Comparison of ENCODE assay signal across 21 mouse cellular contexts in genomic region chr7:109886249-109886648, GRCm38 (mm10). TPM values are rescaled to one million over a fixed set of nuclear protein-coding genes. Genes with fewer than 3 reads are reported as not detected.
DNase-seq lines count a peak whose midpoint lies in the region; ATAC-seq and TF ChIP-seq lines count a peak whose summit lies in the region.
"Had no signal": no experiment of that assay in that cellular context is flagged by ENCODE, and none has a peak within 500 bp of the region (broad histone marks: within the 10 kb centered on the region; RNA-seq: fewer than 3 reads in every experiment).

No protein-coding gene starts in this region.

- H3K4me1 ChIP-seq in heart, adult 2 months (ENCODE audit: control insufficient read depth, insufficient read depth, low read length), result no peaks in the 10 kb centered on the region
- H3K4me1 ChIP-seq in midbrain, embryonic 11.5 days (ENCODE audit: control insufficient read depth, insufficient read depth, low read length), result no peaks in the 10 kb centered on the region
- H3K4me1 ChIP-seq in midbrain, embryonic 15.5 days, result no peaks in the 10 kb centered on the region
- H3K4me1 ChIP-seq in hindbrain, postnatal 0 days (ENCODE audit: insufficient read depth, low read length), result no peaks in the 10 kb centered on the region
- H3K4me1 ChIP-seq: forebrain, embryonic 13.5 days; heart, embryonic 15.5 days had no signal

- intact Hi-C loops in heart, adult 2 months (cut with DNase I), result no loop called here

- in situ Hi-C loops in Patski (cut with MboI; ENCODE audit: low pct_unique_long_range_greater_than_20kb), result loop anchor here (10.0 kb wide), 1 partner anchor 91 kb away; no protein-coding TSS in a partner anchor

- no peak overlapping the region for H3K4me3 ChIP-seq in heart, adult 2 months
- no peak overlapping the region for H3K4me3 ChIP-seq in midbrain, embryonic 11.5 days (ENCODE audit: low read depth, low read length)
- H3K4me3 ChIP-seq in midbrain, embryonic 15.5 days, result no peak overlapping the region
- H3K4me3 ChIP-seq in hindbrain, postnatal 0 days (ENCODE audit: low read length), result no peak overlapping the region
- H3K4me3 ChIP-seq: embryonic facial prominence, embryonic 10.5 days; forebrain, embryonic 13.5 days; heart, embryonic 15.5 days had no signal

- H3K9ac ChIP-seq in heart, adult 2 months (ENCODE audit: low read depth, low read length), result no peak overlapping the region
- H3K9ac ChIP-seq in midbrain, embryonic 11.5 days (ENCODE audit: low read length), result no peak overlapping the region
- no peak overlapping the region for H3K9ac ChIP-seq in midbrain, embryonic 15.5 days
- no peak overlapping the region for H3K9ac ChIP-seq in hindbrain, postnatal 0 days (replicated peaks; ENCODE audit: low read length)
- H3K9ac ChIP-seq: forebrain, embryonic 13.5 days; forebrain, postnatal 0 days; heart, embryonic 15.5 days; hindbrain, embryonic 14.5 days had no signal

- CTCF ChIA-PET in Patski (lab: Charles Lee), result interaction anchor here (1.4 to 2.0 kb wide), 2 partner anchors 93 to 134 kb away, joined by 3 to 5 read pairs; no protein-coding TSS in a partner anchor

- WGBS in heart, adult 2 months, result 89% methylated on average over 1 of the region's 1 CpGs
- 90% methylated on average over 1 of the region's 1 CpGs for WGBS in midbrain, embryonic 11.5 days
- 89% methylated on average over 1 of the region's 1 CpGs for WGBS in midbrain, embryonic 15.5 days
- 95% methylated on average over 1 of the region's 1 CpGs for WGBS in hindbrain, postnatal 0 days

- TF ChIP-seq CTCF in heart, adult 2 months (IDR thresholded peaks at IDR 0.05), result peak; percentile 41
- TF ChIP-seq CTCF in Patski (IDR thresholded peaks at IDR 0.05), result peak; percentile 14
- TF ChIP-seq CTCF in hindbrain, postnatal 0 days (IDR thresholded peaks at IDR 0.05; ENCODE audit: low read depth), result no peak

- H3K79me2 ChIP-seq in heart, adult 2 months (replicated peaks; ENCODE audit: control insufficient read depth, insufficient read depth, low read length), result no peaks in the 10 kb centered on the region

- no peaks in the 10 kb centered on the region for H3K36me3 ChIP-seq in heart, adult 2 months (ENCODE audit: control insufficient read depth, insufficient read depth, low read length)
- peaks cover 5% of the 10 kb centered on the region; the same call in 1 of the 2 replicates for H3K36me3 ChIP-seq in midbrain, embryonic 11.5 days (ENCODE audit: control insufficient read depth, insufficient read depth, low read length)
- H3K36me3 ChIP-seq in midbrain, embryonic 15.5 days (replicated peaks), result peaks cover 4% of the 10 kb centered on the region; the same call in 1 of the 2 replicates
- H3K36me3 ChIP-seq in hindbrain, postnatal 0 days (ENCODE audit: insufficient read depth, low read length), result peaks cover 2% of the 10 kb centered on the region; the same call in 1 of the 2 replicates

- H3K9me3 ChIP-seq in midbrain, embryonic 11.5 days (ENCODE audit: control insufficient read depth, low read length), result no peaks in the 10 kb centered on the region
- H3K9me3 ChIP-seq in midbrain, embryonic 15.5 days, result no peaks in the 10 kb centered on the region
- H3K9me3 ChIP-seq in hindbrain, postnatal 0 days (ENCODE audit: low read length), result no peaks in the 10 kb centered on the region
- H3K9me3 ChIP-seq: embryonic facial prominence, embryonic 10.5 days; heart, embryonic 15.5 days had no signal

- ATAC-seq in midbrain, embryonic 11.5 days (ENCODE audit: low FRiP score), result no peak
- ATAC-seq in midbrain, embryonic 15.5 days (replicated peaks), result no peak
- no peak for ATAC-seq in Patski
- ATAC-seq in hindbrain, postnatal 0 days, result no peak
- ATAC-seq: activated CD4-positive, CD25-positive, alpha-beta regulatory T cell, adult 4 months; forebrain, embryonic 13.5 days; forebrain, postnatal 0 days had no signal

- POLR2A ChIA-PET in Patski (lab: Charles Lee), result no interaction called here

- no peak overlapping the region for H3K27ac ChIP-seq in heart, adult 2 months
- no peak overlapping the region for H3K27ac ChIP-seq in midbrain, embryonic 11.5 days (ENCODE audit: low read depth, low read length)
- H3K27ac ChIP-seq in midbrain, embryonic 15.5 days, result no peak overlapping the region
- no peak overlapping the region for H3K27ac ChIP-seq in hindbrain, postnatal 0 days
- H3K27ac ChIP-seq: embryonic facial prominence, embryonic 10.5 days; forebrain, embryonic 13.5 days; heart, embryonic 15.5 days; hindbrain, embryonic 14.5 days had no signal

- no peak for DNase-seq in heart, adult 2 months
- no peak for DNase-seq in heart, adult 11 months
- peak; percentile 21 for DNase-seq in midbrain, embryonic 11.5 days (ENCODE audit: low spot score, missing footprints)
- DNase-seq in Patski (ENCODE audit: low read depth, low spot score), result no peak
- DNase-seq in right cerebral cortex, adult 18-20 months, result no peak
- DNase-seq in hindbrain, postnatal 0 days (ENCODE audit: low spot score), result no peak
- DNase-seq: adrenal gland, postnatal 14 days; cerebellum, adult 2 months; cerebellum, postnatal 10 days; forebrain, postnatal 0 days; gastrocnemius, postnatal 36 days; heart, adult 18-20 months; heart, postnatal 14 days had no signal

- no peaks in the 10 kb centered on the region for H3K27me3 ChIP-seq in heart, adult 2 months (ENCODE audit: control insufficient read depth, insufficient read depth, low read length)
- H3K27me3 ChIP-seq in midbrain, embryonic 11.5 days (ENCODE audit: control insufficient read depth, insufficient read depth, low read length), result no peaks in the 10 kb centered on the region
- no peaks in the 10 kb centered on the region for H3K27me3 ChIP-seq in midbrain, embryonic 15.5 days (replicated peaks)
- no peaks in the 10 kb centered on the region for H3K27me3 ChIP-seq in Patski
- no peaks in the 10 kb centered on the region for H3K27me3 ChIP-seq in hindbrain, postnatal 0 days (ENCODE audit: insufficient read depth, low read length)
- H3K27me3 ChIP-seq: forebrain, embryonic 13.5 days; heart, embryonic 15.5 days had no signal

- TF ChIP-seq POLR2A in heart, adult 2 months (IDR thresholded peaks at IDR 0.05; ENCODE audit: insufficient read depth, low read depth, low read length), result no peak

- TF ChIP-seq EP300 in heart, adult 2 months (IDR thresholded peaks at IDR 0.05; ENCODE audit: insufficient read depth, low read depth, low read length), result no peak

- H3K4me2 ChIP-seq in midbrain, embryonic 11.5 days, result no peak overlapping the region
- H3K4me2 ChIP-seq in midbrain, embryonic 15.5 days, result no peak overlapping the region
- H3K4me2 ChIP-seq in hindbrain, postnatal 0 days (ENCODE audit: low read depth, low read length), result no peak overlapping the region
- H3K4me2 ChIP-seq: forebrain, embryonic 13.5 days; heart, embryonic 11.5 days; heart, embryonic 15.5 days; hindbrain, embryonic 14.5 days had no signal

RNA-seq across cellular contexts. Expression of gene Scube2, which starts 20.8 kb away (rescaled TPM):
- 10 to 100 TPM; 21.0 to 22.1 TPM for total RNA-seq in heart, adult 2 months (2021)
- 14.1 and 26.0 TPM in 2 replicates for polyA plus RNA-seq in heart, adult 2 months (2012; rRNA removed)
- polyA plus RNA-seq in midbrain, embryonic 11.5 days (2014; fragmentation: Nextera tagmentation; extraction: Ambion mirVana), result 3.6 and 4.2 TPM in 2 replicates
- 1.7 and 2.2 TPM in 2 replicates for polyA plus RNA-seq in midbrain, embryonic 15.5 days (2015; fragmentation: Nextera tagmentation; extraction: Ambion mirVana)
- polyA plus RNA-seq in Patski (2021), result not detected
- 6.6 and 8.2 TPM in 2 replicates for total RNA-seq in hindbrain, postnatal 0 days (2014; rRNA removed)
- 3.7 and 4.1 TPM in 2 replicates for polyA plus RNA-seq in hindbrain, postnatal 0 days (2015; fragmentation: Nextera tagmentation; extraction: Ambion mirVana)
- total RNA-seq: hematopoietic stem cell, adult 5-6 weeks had no signal
